Mouse (Mus musculus) cerebellum, adult (tissue): ENCODE measurements around the gene Cnot2.
A peak's percentile ranks its signal among the peaks of the same experiment; 100 is the strongest.

Experiments
- ATAC-seq: cut with Nextera tagmentation; 2 replicates; pipeline ENCODE4 v1.9.2; 2017; ENCODE audit warnings: mild to moderate bottlenecking, moderate library complexity, mixed read lengths; ENCODE audit not compliant: insufficient number of reproducible peaks, low FRiP score, low TSS enrichment

Gene Cnot2

DNA sequence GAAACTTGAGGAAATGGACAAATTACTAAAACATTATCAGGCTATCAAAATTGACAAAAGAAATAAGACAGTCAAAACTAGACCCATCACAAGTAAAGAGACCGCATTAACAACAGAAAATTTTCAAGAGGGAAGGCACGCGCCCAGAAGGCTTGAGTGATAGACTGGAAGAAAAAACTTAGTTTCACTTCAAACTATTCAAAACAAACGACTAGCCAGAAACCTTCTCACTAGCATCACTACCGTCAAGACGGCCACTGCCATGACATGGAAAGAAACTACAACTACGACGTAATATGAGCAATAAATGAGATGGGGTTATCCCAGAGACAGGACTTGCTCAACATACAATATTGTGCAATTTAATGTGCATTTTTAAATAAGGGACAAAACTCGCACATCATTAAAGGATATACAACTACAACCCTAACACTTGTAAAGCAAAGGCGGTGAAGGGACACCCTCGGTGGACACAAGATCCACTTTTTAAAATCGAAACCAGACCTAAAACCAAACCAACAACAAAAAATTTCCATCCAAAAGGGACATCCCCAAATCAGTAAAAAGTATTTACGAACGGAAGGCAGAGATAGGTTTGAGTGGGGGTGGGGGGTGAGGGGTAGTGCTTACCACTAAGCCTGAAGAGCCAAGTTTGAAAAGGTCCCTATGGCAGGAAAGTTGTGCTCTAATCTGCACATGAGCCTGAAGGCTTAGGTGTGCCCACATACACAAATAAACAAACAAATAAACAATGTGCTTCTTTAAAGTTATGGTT is 16.3 kb downstream of the Cnot2 start:
- no peak for ATAC-seq

DNA sequence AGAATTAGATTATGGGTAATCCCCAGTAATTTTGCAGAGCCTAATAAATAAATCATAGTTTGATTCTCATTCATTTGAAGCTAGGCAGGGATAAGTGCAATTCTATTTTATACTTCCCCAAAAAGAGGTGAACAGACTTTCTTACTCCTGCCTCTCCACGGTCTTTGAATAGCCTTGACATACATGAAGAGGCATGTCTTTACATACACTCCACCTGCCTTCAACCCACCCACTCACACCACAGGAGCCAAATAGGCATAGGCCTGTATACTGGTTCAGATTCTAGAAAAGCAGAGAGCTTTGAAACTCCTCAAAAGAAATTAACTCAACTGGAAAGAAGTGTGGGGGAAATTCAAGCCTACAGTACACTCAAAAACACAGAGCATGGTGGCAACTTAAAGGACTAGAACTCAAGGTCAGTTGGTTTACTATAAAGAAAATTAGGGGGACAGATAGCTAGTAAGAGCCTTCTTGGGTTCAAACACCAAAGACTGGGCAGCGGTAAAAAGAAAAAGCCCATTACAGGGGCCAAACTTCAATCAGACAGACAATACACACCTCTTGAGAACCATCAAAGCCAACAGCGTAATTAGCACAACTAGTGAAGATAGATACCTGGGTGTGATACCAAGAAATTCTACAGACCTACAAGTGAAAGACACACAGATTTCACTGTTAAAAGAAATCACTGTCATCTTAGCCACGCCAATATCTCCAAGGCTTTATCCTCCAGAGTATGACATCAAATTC is 18.4 kb downstream of the Cnot2 start:
- no peak for ATAC-seq

DNA sequence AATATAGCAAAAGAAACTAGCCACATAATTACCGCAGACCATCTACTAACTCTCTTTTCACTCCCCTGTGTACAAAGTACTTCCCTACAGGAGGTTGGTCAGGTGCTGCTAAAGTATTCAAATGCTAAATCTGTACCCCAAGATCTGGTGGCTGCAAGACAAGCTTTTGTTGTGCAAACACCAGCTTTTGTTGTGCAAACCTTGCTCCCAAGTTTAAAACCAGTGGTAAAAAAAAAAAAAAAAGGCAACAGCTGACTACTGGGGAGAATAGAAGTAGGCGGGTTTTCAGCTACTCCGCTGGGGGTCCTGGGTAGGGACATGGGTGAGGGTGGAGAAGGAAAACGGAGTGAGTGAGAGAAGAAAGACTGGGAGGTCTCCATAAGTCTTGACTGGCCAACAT is 19.1 kb downstream of the Cnot2 start:
- ATAC-seq = no peak

DNA sequence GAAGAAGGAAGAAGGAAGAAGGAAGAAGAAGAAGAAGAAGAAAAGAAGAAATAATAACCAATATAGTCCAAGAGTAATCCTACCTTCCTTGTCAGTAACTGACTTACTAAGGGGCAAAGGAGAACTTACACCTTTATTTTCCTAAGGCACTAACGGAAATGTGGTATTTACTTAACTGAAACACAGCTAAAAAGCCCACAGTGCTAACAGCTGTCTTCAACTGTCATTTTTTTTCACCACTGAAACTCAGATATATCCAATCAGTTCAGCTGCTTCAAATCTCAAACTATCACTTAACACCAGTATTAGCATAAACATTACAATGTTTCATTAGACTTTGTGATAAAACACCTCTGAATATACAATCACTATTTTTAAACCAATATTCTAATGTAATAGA is 22.1 kb downstream of the Cnot2 start:
- ATAC-seq = no peak

DNA sequence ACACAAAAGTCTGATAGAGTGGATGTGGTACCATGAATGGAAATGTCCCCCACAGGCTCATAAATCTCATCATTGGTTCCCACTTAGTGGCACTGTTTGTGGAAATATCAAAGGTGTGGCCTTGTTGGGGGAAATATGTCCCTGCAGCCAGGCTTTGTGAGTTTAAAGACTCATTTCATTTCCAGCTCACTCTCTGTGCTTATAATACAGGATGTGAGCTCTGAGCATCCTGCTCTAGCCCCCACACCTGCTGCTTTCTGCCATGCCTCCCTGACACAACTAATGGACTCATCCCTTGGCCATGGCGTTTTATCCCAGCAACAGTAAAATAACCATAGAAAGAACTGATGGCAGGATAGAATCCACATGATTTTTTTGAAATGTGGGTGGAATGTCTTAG is 24.1 kb downstream of the Cnot2 start:
- ATAC-seq = no peak

DNA sequence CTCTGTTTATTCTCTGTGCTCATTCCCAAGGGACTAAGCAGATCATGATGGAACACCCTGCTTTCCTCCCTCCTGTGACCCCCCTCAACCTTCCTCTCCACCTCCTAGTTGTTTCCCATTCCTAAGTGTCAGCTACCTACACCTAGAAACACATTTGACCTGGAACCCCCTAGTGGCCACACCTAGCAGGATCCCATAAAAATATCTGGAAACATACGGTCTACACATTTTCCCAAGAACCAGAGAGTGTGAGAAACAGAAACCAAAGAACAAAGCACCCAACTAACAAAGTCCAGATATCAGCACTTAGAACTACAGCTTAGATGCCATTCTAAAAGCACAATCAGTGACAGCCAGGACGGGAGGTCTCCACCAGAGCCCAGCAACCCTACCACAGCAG is 26.9 kb downstream of the Cnot2 start:
- ATAC-seq = peak; percentile 15; the same call in 1 of the 2 replicates

DNA sequence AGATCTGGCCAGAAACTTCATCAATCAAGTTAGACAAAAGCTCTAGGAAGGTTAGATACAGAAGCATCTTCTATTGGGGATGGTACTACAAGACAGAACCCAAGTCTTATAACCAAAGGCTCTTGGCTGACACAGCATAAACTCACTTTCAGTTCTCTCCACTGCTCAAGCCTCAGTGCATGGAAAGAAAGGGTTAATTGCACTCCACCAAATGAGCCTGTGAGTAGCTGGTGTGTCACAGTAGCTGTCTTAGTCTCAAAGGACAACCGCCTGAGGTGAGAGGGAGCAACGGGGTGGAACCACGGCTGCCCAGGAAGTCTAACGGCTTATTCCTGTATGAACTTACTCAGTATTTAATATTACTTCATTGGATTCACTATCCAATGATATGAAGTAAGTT is 33.4 kb downstream of the Cnot2 start:
- no peak for ATAC-seq

DNA sequence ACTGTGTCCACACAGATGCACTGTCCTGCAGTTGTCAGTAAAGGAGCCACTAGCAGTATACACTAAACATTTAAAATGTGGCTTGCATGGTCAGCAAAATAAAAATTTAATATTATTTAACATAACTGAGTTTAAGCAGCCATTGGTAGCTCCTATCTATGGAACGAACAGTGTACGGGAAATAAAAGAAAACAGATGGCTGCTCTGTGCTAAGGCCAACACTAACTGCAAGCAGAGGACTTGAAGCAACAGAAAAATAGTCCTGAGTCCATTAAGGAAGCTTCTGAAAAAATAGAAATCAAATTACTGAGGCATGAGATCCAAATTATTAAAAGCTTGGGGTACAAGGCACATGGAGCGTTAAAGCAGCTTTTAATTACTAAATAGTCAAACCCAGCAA is 35.1 kb downstream of the Cnot2 start:
- peak; percentile 26; the same call in 1 of the 2 replicates for ATAC-seq

DNA sequence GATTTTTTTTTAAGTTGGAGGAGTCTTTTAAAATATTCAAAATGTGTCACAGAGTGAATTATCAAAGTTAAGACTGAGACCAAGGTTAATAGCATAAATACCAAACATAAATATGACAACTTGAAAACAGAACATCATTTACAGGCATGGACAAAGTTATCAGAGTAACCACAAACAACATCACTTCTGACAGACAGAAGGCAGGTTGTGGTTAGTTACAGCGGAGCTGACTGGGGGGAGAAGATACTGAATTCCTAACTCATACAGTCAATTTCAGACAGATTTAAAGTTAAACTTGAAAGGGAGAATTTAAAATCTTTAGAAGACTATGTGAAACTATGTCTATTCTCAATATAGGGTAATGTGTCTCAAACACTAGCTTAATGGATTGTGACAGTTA is 38.2 kb downstream of the Cnot2 start:
- no peak for ATAC-seq

DNA sequence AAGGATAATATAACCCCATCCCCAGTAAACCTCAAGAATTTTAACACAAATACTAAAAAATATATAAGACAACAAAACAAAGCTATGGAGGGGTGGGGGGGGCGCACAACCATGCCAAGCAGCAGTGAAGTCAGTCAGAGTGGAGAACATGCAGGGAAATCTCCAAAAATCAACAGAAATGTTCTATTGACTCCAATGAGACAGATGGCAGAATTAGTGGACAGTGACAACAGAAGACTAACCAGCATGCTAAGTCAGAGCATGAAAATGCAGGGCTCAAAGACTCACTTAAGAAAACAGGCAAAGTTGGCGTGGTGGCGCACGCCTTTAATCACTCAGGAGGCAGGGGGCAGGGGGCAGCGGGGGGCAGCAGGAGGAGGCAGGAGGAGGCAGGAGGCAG is 40.6 kb downstream of the Cnot2 start:
- peak; percentile 57; the same call in 1 of the 2 replicates for ATAC-seq

DNA sequence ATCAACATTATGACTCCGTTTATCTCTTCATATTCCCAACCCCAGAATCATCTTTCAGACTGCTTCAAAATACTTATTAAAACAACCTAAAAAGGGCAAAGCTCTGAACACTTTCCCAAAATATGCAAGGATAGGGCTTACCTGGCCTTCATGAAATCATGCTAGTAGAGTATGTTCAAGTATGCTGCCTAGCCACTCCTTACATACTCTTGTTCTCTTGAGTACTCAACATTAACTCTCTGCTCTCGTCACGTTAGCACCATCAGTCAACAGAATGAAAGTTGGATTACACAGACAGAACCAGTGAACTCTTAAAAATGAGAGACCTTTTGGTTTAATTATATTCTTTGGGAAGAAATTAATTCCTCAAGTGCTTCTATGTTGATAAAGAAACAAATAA is 43.8 kb downstream of the Cnot2 start:
- ATAC-seq = no peak

DNA sequence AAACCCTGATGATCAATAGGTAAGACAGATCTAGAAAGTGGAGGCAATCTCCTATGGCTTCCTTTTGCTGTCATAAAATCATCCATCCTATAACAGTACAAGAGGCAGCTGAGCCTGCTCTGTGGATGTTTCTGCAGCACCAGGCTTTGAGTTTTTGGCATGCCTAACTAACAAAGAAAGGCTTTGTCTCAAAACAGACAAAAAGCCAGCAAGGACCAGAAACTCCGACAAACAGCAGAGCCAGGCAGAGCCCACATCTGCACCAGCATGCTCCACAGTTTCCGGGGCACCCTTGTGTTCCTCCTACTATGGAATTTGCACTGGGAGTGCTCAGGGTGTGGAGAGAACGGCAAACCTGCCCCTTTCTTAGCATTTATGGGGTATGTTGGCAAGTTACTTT is 47.0 kb downstream of the Cnot2 start:
- no peak for ATAC-seq

DNA sequence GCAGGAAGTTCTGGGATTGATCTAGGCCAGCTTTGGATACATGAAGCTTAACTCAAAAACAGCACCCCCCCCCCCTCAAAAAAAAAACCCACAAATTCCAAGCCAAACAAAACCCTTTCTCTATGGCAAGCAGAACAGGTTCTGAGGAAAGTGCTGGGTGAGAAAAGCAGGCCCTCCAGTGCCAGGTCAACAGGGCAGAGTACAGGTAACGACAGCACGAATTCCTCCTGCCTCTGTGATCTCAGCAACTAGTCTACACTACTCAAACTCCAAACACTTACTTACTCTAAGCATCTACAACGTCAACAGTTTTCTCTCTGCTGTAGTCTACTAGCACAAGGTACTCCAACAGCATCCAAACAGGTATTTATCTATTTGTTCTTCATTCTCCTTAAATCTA is 48.8 kb downstream of the Cnot2 start:
- ATAC-seq = no peak

DNA sequence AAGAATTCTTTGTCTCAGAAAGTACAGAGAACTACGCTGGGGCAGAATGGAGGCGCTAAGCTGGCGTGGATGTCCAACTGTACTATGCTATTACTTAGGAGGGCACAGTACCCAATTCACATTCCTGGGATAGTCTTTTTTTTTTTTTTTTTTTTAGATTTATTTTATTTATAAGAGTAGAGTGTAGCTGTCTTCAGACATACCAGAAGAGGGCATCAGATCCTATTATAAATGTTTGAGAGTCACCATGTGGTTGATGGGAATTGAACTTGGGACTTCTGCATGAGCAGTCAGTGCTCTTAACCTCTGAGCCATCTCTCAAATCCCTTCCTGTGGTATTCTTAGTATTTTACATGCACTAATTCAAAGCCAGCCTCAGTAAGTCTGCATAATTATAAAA is 50.2 kb downstream of the Cnot2 start:
- ATAC-seq = no peak

DNA sequence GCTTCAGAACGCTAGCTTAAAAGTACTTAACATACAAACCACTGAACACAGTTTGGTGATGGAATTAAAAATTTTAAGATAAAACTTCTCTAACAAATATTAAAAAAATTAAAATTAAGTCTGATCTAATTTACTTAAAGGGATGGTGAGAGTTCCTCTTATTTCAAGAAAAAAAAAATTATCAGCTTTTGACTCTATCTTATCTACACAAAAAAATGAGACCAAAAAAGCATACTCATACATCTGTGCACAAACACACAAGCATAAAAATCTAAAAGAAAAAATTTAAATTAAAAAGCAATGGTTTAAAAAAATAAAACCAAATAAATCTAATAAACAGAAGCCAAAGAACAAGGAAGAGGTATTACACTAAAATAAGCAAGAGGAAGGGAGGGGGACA is 61.7 kb downstream of the Cnot2 start:
- no peak for ATAC-seq

DNA sequence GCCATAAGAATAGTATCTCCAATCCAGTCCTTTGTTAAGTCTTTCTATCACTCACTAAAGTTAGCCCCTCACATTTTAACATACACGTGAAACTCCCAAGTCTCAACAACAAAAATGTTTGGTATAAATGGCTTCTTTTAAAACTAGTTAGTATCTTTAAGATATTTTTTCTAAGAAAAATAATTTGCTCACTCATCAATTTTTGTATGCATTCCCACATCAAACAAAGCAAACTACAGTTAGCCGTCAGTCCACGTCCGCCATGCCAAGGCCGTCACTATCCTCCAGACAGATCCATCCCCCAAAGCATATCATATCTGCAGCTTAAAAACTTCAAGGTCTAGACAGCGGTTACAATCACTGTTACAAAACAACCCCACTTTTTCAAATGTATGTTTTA is 65.7 kb downstream of the Cnot2 start:
- ATAC-seq = no peak

DNA sequence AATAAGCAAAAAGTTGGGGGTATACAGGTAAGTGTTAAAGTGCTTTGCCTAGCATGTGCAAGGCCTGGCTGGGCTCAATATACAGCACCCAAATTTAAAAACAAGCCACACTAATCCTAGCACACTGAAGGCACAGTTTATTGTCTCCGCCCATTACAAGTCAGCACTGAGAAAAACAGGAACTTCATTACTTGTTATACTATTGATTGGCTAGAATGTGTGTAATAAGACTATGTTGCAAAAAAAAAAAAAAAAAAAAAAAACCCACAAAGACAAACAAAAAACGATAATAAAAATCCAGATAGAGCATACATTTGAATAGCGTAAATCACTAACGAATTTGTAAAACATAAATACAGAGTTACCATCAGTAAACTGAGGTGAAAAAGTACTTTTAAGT is 66.2 kb downstream of the Cnot2 start:
- no peak for ATAC-seq

DNA sequence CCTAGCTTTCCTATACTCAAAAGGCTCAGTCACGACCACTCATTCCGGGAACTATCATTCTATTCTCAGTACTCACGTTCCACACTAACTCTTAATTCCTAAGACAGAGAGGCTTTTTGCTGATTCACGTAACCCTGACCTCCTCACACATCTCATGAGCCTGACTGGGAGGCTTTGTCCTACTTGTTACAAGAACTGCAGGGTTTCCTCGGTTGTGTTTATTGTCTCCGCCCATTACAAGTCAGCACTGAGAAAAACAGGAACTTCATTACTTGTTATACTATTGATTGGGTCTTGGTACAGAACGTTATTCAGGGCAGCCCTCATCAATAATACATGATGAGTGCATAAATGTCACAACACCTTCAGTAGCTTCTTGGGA is 68.1 kb downstream of the Cnot2 start:
- no peak for ATAC-seq

DNA sequence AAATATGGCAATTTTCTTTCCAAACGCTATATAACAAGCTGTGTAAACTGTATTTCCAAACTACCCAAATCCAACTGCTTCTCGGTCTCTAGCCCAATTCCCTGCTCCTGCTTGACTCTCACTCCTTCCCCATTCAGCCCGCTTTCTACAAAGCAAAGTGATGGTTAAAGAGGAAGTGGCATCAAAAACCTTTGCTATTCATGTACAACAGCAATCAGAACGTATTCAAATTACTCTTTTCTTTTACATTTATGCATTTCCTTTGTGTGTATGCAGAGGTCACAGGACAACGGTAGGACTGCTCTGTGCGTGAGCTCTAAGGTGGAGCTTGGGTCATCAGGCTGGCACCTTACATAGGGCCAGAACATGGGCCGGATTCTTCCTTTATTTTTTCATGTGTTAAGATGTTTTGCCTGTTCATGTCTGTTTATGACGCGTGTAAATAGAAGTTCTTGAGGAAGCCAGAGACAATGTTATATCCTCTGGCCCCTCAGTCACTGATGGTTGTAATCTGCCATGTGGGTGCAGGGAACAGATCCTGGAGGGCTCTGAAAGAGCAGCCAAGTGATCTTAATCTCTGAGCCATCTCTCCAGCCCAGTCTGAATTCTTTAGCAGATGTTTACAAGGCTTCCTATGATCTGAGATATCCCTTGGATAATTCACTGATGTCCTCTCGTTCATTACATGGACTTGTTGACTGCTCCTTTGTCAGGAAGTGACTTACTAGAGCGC is 68.6 kb downstream of the Cnot2 start:
- no peak for ATAC-seq

DNA sequence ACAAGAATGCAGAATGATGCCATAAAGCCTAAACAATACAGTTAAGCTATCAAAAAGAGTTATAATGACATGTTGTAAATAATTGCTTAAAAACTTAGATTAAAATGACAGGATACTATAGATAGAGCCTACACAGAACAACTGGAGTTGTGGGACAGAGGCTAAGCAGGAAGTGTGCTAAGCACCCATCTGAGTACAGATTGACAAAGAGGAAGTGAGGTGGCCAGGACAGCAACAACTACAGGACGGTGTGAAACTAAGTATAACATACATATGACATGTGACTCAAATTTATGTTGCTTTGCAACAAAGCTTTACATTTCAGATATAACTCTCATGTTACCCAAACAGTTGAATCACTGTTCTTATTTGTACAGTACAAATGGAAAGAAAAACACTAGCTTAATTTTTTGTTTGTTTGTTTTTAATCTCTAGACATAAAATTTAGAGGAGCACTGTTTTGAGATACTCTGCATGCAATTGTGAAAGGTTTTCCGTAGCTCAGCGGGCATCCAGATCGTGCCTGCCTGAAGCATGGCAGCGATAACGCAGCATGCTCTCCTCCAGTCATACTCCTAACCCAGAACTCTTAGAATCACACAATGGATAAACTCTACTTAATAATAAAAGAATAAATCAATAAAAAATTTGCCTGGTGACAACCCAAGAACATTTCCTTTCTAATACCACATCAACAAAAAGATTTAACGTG is 75.9 kb downstream of the Cnot2 start:
- no peak for ATAC-seq

DNA sequence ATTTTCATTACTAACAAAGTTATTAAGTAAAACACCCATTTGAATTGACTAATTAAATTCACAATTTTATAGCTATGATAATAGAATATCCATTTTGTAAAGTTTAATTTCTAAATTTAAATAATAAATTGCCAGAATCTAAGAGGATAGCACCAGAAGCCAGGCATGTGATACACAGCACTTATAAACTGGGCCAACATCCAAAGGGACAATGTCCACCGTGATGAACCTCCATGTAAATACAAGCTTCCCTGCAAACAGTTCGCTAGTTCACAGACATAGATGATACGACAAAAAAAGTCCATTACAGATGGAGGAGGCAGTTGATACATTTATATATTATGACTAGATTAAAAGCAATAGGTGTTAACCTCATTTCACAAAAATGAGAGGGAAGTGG is 88.5 kb downstream of the Cnot2 start:
- ATAC-seq = no peak
